Mouse (Mus musculus): ENCODE results near the gene Gm13128.
"Not testable (repeated sequence)": the region's sequence is repeated elsewhere in the genome, so short reads cannot be mapped to it uniquely, and the experiment has no call there.

DNA sequence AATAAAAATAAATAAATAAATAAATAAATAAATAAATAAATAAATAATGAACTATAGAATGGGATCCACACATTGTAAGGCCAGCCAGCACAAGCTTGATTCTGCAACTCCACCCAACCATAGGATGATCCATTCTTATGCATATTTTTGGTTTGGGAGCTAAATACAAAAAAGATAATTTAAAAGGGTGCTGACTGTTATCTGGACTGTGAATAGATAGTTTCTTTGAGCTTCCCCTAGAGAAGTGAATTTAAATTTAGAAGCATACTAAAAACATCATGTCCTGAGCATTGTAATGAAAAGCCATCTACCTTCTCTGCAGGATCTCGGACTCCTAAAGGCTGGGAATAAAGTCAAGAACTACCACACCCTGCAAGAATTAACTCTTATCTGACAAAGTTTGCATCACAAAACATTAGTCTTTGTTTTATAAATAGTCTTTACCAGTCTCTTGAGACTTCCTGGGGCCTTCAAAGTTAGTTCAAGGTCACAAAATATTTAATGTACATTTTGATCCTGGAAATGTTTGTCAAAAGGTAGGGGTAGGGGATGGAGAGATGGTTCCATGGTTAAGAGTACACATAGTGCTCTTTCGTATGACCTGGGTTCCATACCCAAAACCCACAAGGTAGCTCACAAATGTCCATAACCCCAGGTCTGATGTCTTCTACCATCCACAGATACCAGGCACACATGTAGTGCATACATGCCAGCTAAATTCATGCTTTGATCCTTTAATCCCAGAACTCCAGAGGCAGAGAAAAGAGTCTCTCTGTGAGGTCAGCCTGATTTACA, 17.2 kb upstream of the Gm13128 start:
- TF ChIP-seq CTCF (conservative IDR thresholded peaks at IDR 0.05; ENCODE audit: low read length): not testable (repeated sequence)
- TF ChIP-seq POU5F1 (IDR thresholded peaks at IDR 0.05; ENCODE audit: borderline replicate concordance, low read length): peak; percentile 56; the same call in 1 of the 2 replicates
